Mouse (Mus musculus) mouse embryonic stem cell (cell line): ENCODE measurements around the gene Gm3411.
"Not testable (repeated sequence)": the region's sequence is repeated elsewhere in the genome, so short reads cannot be mapped to it uniquely, and the experiment has no call there.

Experiments
- in situ Hi-C, 2 experiments: fragments of 300-500 bp; cut with MboI; formaldehyde crosslinking; loops; 1 replicate in 1 of 2; 3 replicates in 1 of 2; pipeline ENCODE4 v1.14.3; 2019 to 2020; ENCODE audit warnings: low sequenced_read_pairs in 2 of 2, low pct_unique_long_range_greater_than_20kb in 1 of 2, mixed read lengths in 1 of 2; ENCODE audit not compliant: unreplicated experiment in 1 of 2

The Gm3411 gene

GRCm38 (mm10) chr14:6286931-6287715 lies at the start of gene Gm3411:
Gene Gm3411, minus strand, starts transcription at chr14:6287250.
- in situ Hi-C loops = not testable (repeated sequence)

- in situ Hi-C loops = not testable (repeated sequence)
Observed at GRCm38 (mm10) chr14:6304743-6305142, 17.7 kb upstream of the Gm3411 start, which contains the start of gene Gm21103. Gene Gm21103, minus strand, starts transcription at chr14:6304843.

- in situ Hi-C loops = not testable (repeated sequence)
Observed at GRCm38 (mm10) chr14:6219192-6219591, 67.9 kb downstream of the Gm3411 start, which contains the start of gene Gm21560. Gene Gm21560, minus strand, starts transcription at chr14:6219292.
